Mouse (Mus musculus) bone marrow, adult 2 months (tissue): ENCODE measurements around the gene Cand1.

Source experiments
- CTCF ChIP-seq: fragments of 200-500 bp; IDR thresholded peaks from 2 replicates; pipeline ENCODE4 v1.5.1; 2011; ENCODE audit warnings: low read length, control low read depth; ENCODE audit not compliant: control insufficient read depth, insufficient read depth
- POLR2A ChIP-seq: fragments of 200-500 bp; IDR thresholded peaks from 2 replicates; pipeline ENCODE4 v1.6.1; 2011; ENCODE audit warnings: low read depth, mild to moderate bottlenecking, control low read depth, low read length, borderline replicate concordance; ENCODE audit not compliant: control insufficient read depth

DNA sequence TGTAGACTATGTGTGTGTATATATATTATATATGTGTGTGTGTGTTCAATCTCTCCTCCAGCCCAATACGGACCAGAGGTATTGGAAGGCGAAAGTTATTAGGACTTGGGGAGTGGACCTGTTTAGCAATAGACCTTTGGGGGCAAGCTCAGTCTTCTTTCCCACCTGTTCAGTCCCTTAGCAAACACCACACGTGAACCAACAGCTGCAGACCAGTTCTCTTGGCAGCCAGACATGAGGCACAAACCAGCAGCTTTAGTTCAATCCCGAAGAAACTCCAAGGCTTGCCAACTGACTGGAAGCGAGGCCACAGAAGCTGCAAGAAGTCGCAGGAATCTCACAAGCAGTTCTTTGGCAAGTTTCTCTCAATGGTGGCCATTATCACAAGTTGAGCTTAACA lies 34.5 kb upstream of the Cand1 start:
- TF ChIP-seq CTCF (no peak), POLR2A (no peak)
